Mouse (Mus musculus) left cerebral cortex, postnatal 36 days (tissue): ENCODE measurements around the gene Acsl1. TPM values are rescaled to one million over a fixed set of nuclear protein-coding genes. Genes with fewer than 3 reads are reported as not detected.

Experiments used
- DNase-seq, 2 experiments: peaks; one replicate each; pipeline ENCODE4 v3.0.0; 2021 to 2022; ENCODE audit warnings: low spot score in 2 of 2, mixed read lengths in 1 of 2
- intact Hi-C: fragments of 180-260 bp; cut with DNase I; formaldehyde crosslinking; loops from one replicate; pipeline ENCODE4 v1.15.1; 2025
- total RNA-seq, 2 experiments: library from RNA; stranded (reverse); gene quantifications; 2 replicates each; pipeline ENCODE4 v1.2.3; 2021

Acsl1 gene
- 10 to 100 TPM; 42.6 to 52.0 TPM for total RNA-seq

- intact Hi-C loops = no loop called here
Measured at GRCm38 (mm10) chr8:46470792-46471781, at the start of gene Acsl1. Acsl1 (plus strand) TSS chr8:46471037.

GRCm38 (mm10) chr8:46421515-46421914 is 49.3 kb upstream of the Acsl1 start:
- no peak for DNase-seq
- intact Hi-C loops = no loop called here

More at GRCm38 (mm10) chr8:46470792-46471781, at the start of gene Acsl1:
- peak; percentile 95 to 97 for DNase-seq

- intact Hi-C loops = no loop called here
- DNase-seq = no peak
Measured at GRCm38 (mm10) chr8:46427940-46428339, 42.9 kb upstream of the Acsl1 start.

GRCm38 (mm10) chr8:46429871-46430270 is 41.0 kb upstream of the Acsl1 start:
- peak; percentile 64 to 67 for DNase-seq
- intact Hi-C loops = no loop called here

- intact Hi-C loops = no loop called here
- DNase-seq = no peak
Measured at GRCm38 (mm10) chr8:46431921-46432320, 38.9 kb upstream of the Acsl1 start.

GRCm38 (mm10) chr8:46432581-46432980 is 38.3 kb upstream of the Acsl1 start:
- no peak for DNase-seq
- intact Hi-C loops = no loop called here

- intact Hi-C loops = no loop called here
- DNase-seq = no peak
Measured at GRCm38 (mm10) chr8:46433656-46434055, 37.2 kb upstream of the Acsl1 start.

- intact Hi-C loops = no loop called here
- no peak for DNase-seq
Measured at GRCm38 (mm10) chr8:46438491-46438890, 32.3 kb upstream of the Acsl1 start.

GRCm38 (mm10) chr8:46445964-46446915 is 24.6 kb upstream of the Acsl1 start:
- intact Hi-C loops = no loop called here
- no peak for DNase-seq

GRCm38 (mm10) chr8:46447334-46447733 is 23.5 kb upstream of the Acsl1 start:
- intact Hi-C loops = no loop called here
- DNase-seq = no peak

- intact Hi-C loops = no loop called here
- no peak for DNase-seq
Measured at GRCm38 (mm10) chr8:46448606-46449005, 22.2 kb upstream of the Acsl1 start.

- intact Hi-C loops = no loop called here
- no peak for DNase-seq
Measured at GRCm38 (mm10) chr8:46449063-46449462, 21.8 kb upstream of the Acsl1 start.

- no peak for DNase-seq
- intact Hi-C loops = no loop called here
Measured at GRCm38 (mm10) chr8:46449723-46450251, 21.1 kb upstream of the Acsl1 start.

GRCm38 (mm10) chr8:46458215-46458811 is 12.5 kb upstream of the Acsl1 start:
- DNase-seq = no peak
- intact Hi-C loops = no loop called here

- intact Hi-C loops = no loop called here
- no peak for DNase-seq
Measured at GRCm38 (mm10) chr8:46468400-46468799, 2.4 kb upstream of the Acsl1 start.

- intact Hi-C loops = no loop called here
- no peak for DNase-seq
Measured at GRCm38 (mm10) chr8:46469071-46469769, 1.6 kb upstream of the Acsl1 start.

GRCm38 (mm10) chr8:46470091-46470791 is 596 bp upstream of the Acsl1 start:
- no peak for DNase-seq
- intact Hi-C loops = no loop called here

GRCm38 (mm10) chr8:46471926-46472485 is 1.2 kb downstream of the Acsl1 start:
- intact Hi-C loops = no loop called here
- DNase-seq = no peak
